Mouse (Mus musculus) MEL (cell line): ENCODE data around the gene Ndufaf8. TPM values are rescaled to one million over a fixed set of nuclear protein-coding genes. Genes with fewer than 3 reads are reported as not detected.

Experiments
- DNase-seq: peaks from one replicate; pipeline ENCODE4 v3.0.0; 2011; ENCODE audit warnings: low read depth, low spot score
- H3K27ac ChIP-seq: 2 replicates; pipeline ENCODE4 v1.5.1; 2012; ENCODE audit warnings: low read depth, mild to moderate bottlenecking, control low read depth, low read length, moderate library complexity; ENCODE audit not compliant: control insufficient read depth
- H3K27me3 ChIP-seq, 2 experiments: fragments of 150-350 bp in 1 of 2; sonication (generic) in 1 of 2; 2 replicates each; pipeline ENCODE4 v1.6.1; 2012; ENCODE audit warnings: low read length in 2 of 2, mild to moderate bottlenecking in 2 of 2, improper control_type of control experiment in 1 of 2, moderate library complexity in 1 of 2; ENCODE audit not compliant: insufficient read depth in 2 of 2, control insufficient read depth in 1 of 2
- H3K36me3 ChIP-seq, 2 experiments: 2 replicates each; pipeline ENCODE4 v1.6.1; 2012 to 2014; ENCODE audit warnings: low read length in 2 of 2, improper control_type of control experiment in 1 of 2, inconsistent platforms in 1 of 2, mild to moderate bottlenecking in 1 of 2; ENCODE audit not compliant: insufficient read depth in 2 of 2, control insufficient read depth in 1 of 2
- H3K4me1 ChIP-seq, 2 experiments: fragments of 150-350 bp in 1 of 2; sonication (generic) in 1 of 2; 2 replicates each; pipeline ENCODE4 v1.6.1; 2012; ENCODE audit warnings: low read length in 2 of 2, improper control_type of control experiment in 1 of 2, mild to moderate bottlenecking in 1 of 2; ENCODE audit not compliant: insufficient read depth in 2 of 2, control insufficient read depth in 1 of 2
- H3K4me3 ChIP-seq, 2 experiments: fragments of 150-350 bp in 1 of 2; sonication (generic) in 1 of 2; 2 replicates each; pipeline ENCODE4 v1.5.1; 2012; ENCODE audit warnings: low read depth in 2 of 2, low read length in 2 of 2, mild to moderate bottlenecking in 2 of 2, moderate library complexity in 2 of 2, control low read depth in 1 of 2, improper control_type of control experiment in 1 of 2; ENCODE audit not compliant: control insufficient read depth in 1 of 2, insufficient read depth in 1 of 2
- H3K79me2 ChIP-seq: 2 replicates; pipeline ENCODE4 v1.6.1; 2012; ENCODE audit warnings: mild to moderate bottlenecking, low read length, moderate library complexity; ENCODE audit not compliant: control insufficient read depth, poor library complexity, insufficient read depth
- H3K9ac ChIP-seq: 2 replicates; pipeline ENCODE4 v1.6.1; 2012; ENCODE audit warnings: low read depth, mild to moderate bottlenecking, control low read depth, low read length, moderate library complexity; ENCODE audit not compliant: control insufficient read depth, poor library complexity, severe bottlenecking
- H3K9me3 ChIP-seq: fragments of 150-350 bp; sonication (generic); replicated peaks from 2 replicates; pipeline ENCODE4 v1.6.1; 2012; ENCODE audit warnings: mild to moderate bottlenecking, low read length, improper control_type of control experiment, moderate library complexity; ENCODE audit not compliant: insufficient read depth
- CTCF ChIP-seq, 3 experiments: IDR thresholded peaks in 2 of 3; conservative IDR thresholded peaks in 1 of 3; 2 replicates each; pipeline ENCODE4 v1.5.1; 2011 to 2012; ENCODE audit warnings: low read length in 3 of 3, low read depth in 2 of 3, mild to moderate bottlenecking in 2 of 3, improper control_type of control experiment in 1 of 3, inconsistent platforms in 1 of 3, mixed read lengths in 1 of 3, moderate library complexity in 1 of 3; ENCODE audit not compliant: control insufficient read depth in 1 of 3, insufficient read depth in 1 of 3, poor library complexity in 1 of 3, severe bottlenecking in 1 of 3
- E2F4 ChIP-seq: IDR thresholded peaks from 2 replicates; pipeline ENCODE4 v1.6.1; 2011; ENCODE audit warnings: low read depth, low read length, improper control_type of control experiment, borderline replicate concordance
- ELF1 ChIP-seq: IDR thresholded peaks from 2 replicates; pipeline ENCODE4 v1.6.1; 2014; ENCODE audit warnings: low read depth, mild to moderate bottlenecking, inconsistent platforms, low read length, improper control_type of control experiment, moderate library complexity
- ETS1 ChIP-seq: IDR thresholded peaks from 2 replicates; pipeline ENCODE4 v1.6.1; 2012; ENCODE audit warnings: low read depth, mild to moderate bottlenecking, inconsistent platforms, low read length, improper control_type of control experiment, moderate library complexity
- GABPA ChIP-seq: IDR thresholded peaks from 2 replicates; pipeline ENCODE4 v1.6.1; 2012; ENCODE audit warnings: low read depth, mild to moderate bottlenecking, inconsistent platforms, low read length, improper control_type of control experiment, moderate library complexity
- HCFC1 ChIP-seq: IDR thresholded peaks from 2 replicates; pipeline ENCODE4 v1.6.1; 2012; ENCODE audit warnings: low read depth, mild to moderate bottlenecking, inconsistent platforms, low read length, improper control_type of control experiment, moderate library complexity
- JUND ChIP-seq: IDR thresholded peaks from 2 replicates; pipeline ENCODE4 v1.6.1; 2011; ENCODE audit warnings: low read depth, mild to moderate bottlenecking, improper control_type of control experiment, low read length
- KAT2A ChIP-seq: conservative IDR thresholded peaks from 2 replicates; pipeline ENCODE4 v1.6.1; 2012; ENCODE audit warnings: low read depth, low read length, improper control_type of control experiment, inconsistent platforms
- MAFK ChIP-seq: IDR thresholded peaks from 2 replicates; pipeline ENCODE4 v1.6.1; 2011; ENCODE audit warnings: low read depth, mild to moderate bottlenecking, low read length, improper control_type of control experiment, borderline replicate concordance
- MAZ ChIP-seq: IDR thresholded peaks from 2 replicates; pipeline ENCODE4 v1.6.1; 2012; ENCODE audit warnings: low read depth, mild to moderate bottlenecking, inconsistent platforms, low read length, improper control_type of control experiment
- MXI1 ChIP-seq: IDR thresholded peaks from 2 replicates; pipeline ENCODE4 v1.6.1; 2011; ENCODE audit warnings: mild to moderate bottlenecking, low read depth, low read length, improper control_type of control experiment
- MYB ChIP-seq: IDR thresholded peaks from 2 replicates; pipeline ENCODE4 v1.6.1; 2011; ENCODE audit warnings: mild to moderate bottlenecking, low read depth, low read length, improper control_type of control experiment
- POLR2A ChIP-seq, 2 experiments: IDR thresholded peaks; 2 replicates each; pipeline ENCODE4 v1.6.1; 2011 to 2012; ENCODE audit warnings: low read length in 2 of 2, mild to moderate bottlenecking in 2 of 2, control low read depth in 1 of 2, improper control_type of control experiment in 1 of 2, low read depth in 1 of 2, moderate library complexity in 1 of 2; ENCODE audit not compliant: control insufficient read depth in 1 of 2, insufficient read depth in 1 of 2, poor library complexity in 1 of 2
- POLR2AphosphoS2 ChIP-seq: IDR thresholded peaks from 2 replicates; pipeline ENCODE4 v1.6.1; 2011; ENCODE audit warnings: low read length, improper control_type of control experiment
- POLR2AphosphoS5 ChIP-seq: IDR thresholded peaks from 2 replicates; pipeline ENCODE4 v1.6.1; 2012; ENCODE audit warnings: low read depth, borderline replicate concordance, mild to moderate bottlenecking, inconsistent platforms, low read length, moderate library complexity, mixed read lengths
- RAD21 ChIP-seq: IDR thresholded peaks from 2 replicates; pipeline ENCODE4 v1.6.1; 2011; ENCODE audit warnings: mild to moderate bottlenecking, low read depth, low read length, improper control_type of control experiment
- RCOR1 ChIP-seq: IDR thresholded peaks from 2 replicates; pipeline ENCODE4 v1.6.1; 2012; ENCODE audit warnings: low read depth, mild to moderate bottlenecking, inconsistent platforms, low read length, improper control_type of control experiment
- SIN3A ChIP-seq: IDR thresholded peaks from 2 replicates; pipeline ENCODE4 v1.6.1; 2012; ENCODE audit warnings: low read length, improper control_type of control experiment, inconsistent platforms
- SMC3 ChIP-seq: IDR thresholded peaks from 2 replicates; pipeline ENCODE4 v1.6.1; 2011; ENCODE audit warnings: low read depth, low read length, improper control_type of control experiment
- TAL1 ChIP-seq: IDR thresholded peaks from 2 replicates; pipeline ENCODE4 v1.6.1; 2012; ENCODE audit warnings: mild to moderate bottlenecking, inconsistent platforms, low read length, moderate library complexity, mixed read lengths
- TBP ChIP-seq: IDR thresholded peaks from 2 replicates; pipeline ENCODE4 v1.8.0; 2011; ENCODE audit warnings: low read depth, low read length, improper control_type of control experiment
- TCF12 ChIP-seq: IDR thresholded peaks from 2 replicates; pipeline ENCODE4 v1.6.1; 2014; ENCODE audit warnings: low read depth, mild to moderate bottlenecking, inconsistent platforms, low read length, improper control_type of control experiment, moderate library complexity
- UBTF ChIP-seq: IDR thresholded peaks from 2 replicates; pipeline ENCODE4 v1.6.1; 2012; ENCODE audit warnings: low read depth, mild to moderate bottlenecking, inconsistent platforms, low read length, improper control_type of control experiment, moderate library complexity, borderline replicate concordance; ENCODE audit not compliant: insufficient read depth
- USF1 ChIP-seq: IDR thresholded peaks from 2 replicates; pipeline ENCODE4 v1.6.1; 2014; ENCODE audit warnings: low read depth, mild to moderate bottlenecking, inconsistent platforms, low read length, improper control_type of control experiment, moderate library complexity
- USF2 ChIP-seq, 2 experiments: IDR thresholded peaks; 2 replicates each; pipeline ENCODE4 v1.6.1; 2011 to 2012; ENCODE audit warnings: improper control_type of control experiment in 2 of 2, low read length in 2 of 2, borderline replicate concordance in 1 of 2, inconsistent platforms in 1 of 2, low read depth in 1 of 2, mild to moderate bottlenecking in 1 of 2; ENCODE audit not compliant: insufficient read depth in 1 of 2
- ZC3H11A ChIP-seq: IDR thresholded peaks from 2 replicates; pipeline ENCODE4 v1.6.1; 2012; ENCODE audit warnings: low read depth, mild to moderate bottlenecking, inconsistent platforms, low read length, improper control_type of control experiment
- ZNF384 ChIP-seq: IDR thresholded peaks from 2 replicates; pipeline ENCODE4 v1.6.1; 2012; ENCODE audit warnings: low read depth, mild to moderate bottlenecking, inconsistent platforms, low read length, improper control_type of control experiment
- polyA plus RNA-seq, 2 experiments: library from polyadenylated mRNA; stranded (reverse) in 1 of 2; unstranded in 1 of 2; fragments of >175 nt in 1 of 2; fragments of >200 nt in 1 of 2; gene quantifications; 2 replicates each; pipeline versions ENCODE4 v1.2.1 to v1.2.4; 2012; ENCODE audit warnings: low replicate concordance in 2 of 2, low read depth in 1 of 2; ENCODE audit not compliant: insufficient read length in 2 of 2, insufficient read depth in 1 of 2, missing spikeins in 1 of 2
- total RNA-seq: library from RNA; depleted of rRNA; stranded (reverse); fragments of 300-350 nt; gene quantifications from 2 replicates; pipeline ENCODE4 v1.2.3, GENCODE M21; 2012

The Ndufaf8 gene
- total and polyA plus RNA-seq, 3 experiments, result 77.6 to 120 TPM; not detected in 1

- Histone ChIP-seq H3K36me3 (no peaks in the 10 kb centered on the region), H3K79me2 (no peaks in the 10 kb centered on the region), H3K4me3 (no peak overlapping the region), H3K9ac (no peak overlapping the region), H3K27me3 (no peaks in the 10 kb centered on the region), H3K4me1 (no peaks in the 10 kb centered on the region; a peak in 1 of 4 replicates), H3K27ac (no peak overlapping the region), H3K9me3 (no peaks in the 10 kb centered on the region)
- DNase-seq, result no peak
- TF ChIP-seq KAT2A, result no peak
- TF ChIP-seq POLR2AphosphoS2, result no peak
- no peak for TF ChIP-seq MAZ
- no peak for TF ChIP-seq TBP
- TF ChIP-seq HCFC1, result no peak
- no peak for TF ChIP-seq JUND
Observed at GRCm38 (mm10) chr11:120064668-120065040, 34.1 kb upstream of the Ndufaf8 start.

- peak; percentile 60 for DNase-seq
- no peak overlapping the region for H3K9ac ChIP-seq
Observed at GRCm38 (mm10) chr11:120065291-120065690, 33.4 kb upstream of the Ndufaf8 start.

More at GRCm38 (mm10) chr11:120065291-120065690, 33.4 kb upstream of the Ndufaf8 start:
- Histone ChIP-seq H3K36me3 (no peaks in the 10 kb centered on the region), H3K4me1 (no peaks in the 10 kb centered on the region; a peak in 1 of 4 replicates), H3K27me3 (no peaks in the 10 kb centered on the region), H3K4me3 (no peak overlapping the region), H3K9me3 (no peaks in the 10 kb centered on the region), H3K79me2 (no peaks in the 10 kb centered on the region), H3K27ac (no peak overlapping the region)
- TF ChIP-seq TBP (no peak), ELF1 (no peak), ETS1 (no peak), HCFC1 (no peak), GABPA (no peak), UBTF (no peak), TAL1 (no peak), RCOR1 (no peak), MXI1 (no peak), E2F4 (no peak), SIN3A (no peak), POLR2A (IDR thresholded peaks at IDR 0.05; ENCODE audit: control insufficient read depth in 1 of 2, insufficient read depth in 1 of 2, low read depth in 1 of 2, low read length in 2 of 2, poor library complexity in 1 of 2) (no peak), CTCF (IDR thresholded peaks at IDR 0.05 in 2 of 3, conservative IDR thresholded peaks at IDR 0.05 in 1 of 3; ENCODE audit: control insufficient read depth in 1 of 3, insufficient read depth in 1 of 3, low read depth in 2 of 3, low read length in 3 of 3, poor library complexity in 1 of 3, severe bottlenecking in 1 of 3) (peak; percentile 77 to 90 (median 90)), MAFK (no peak), MAZ (no peak), MYB (no peak), JUND (no peak), TCF12 (no peak), ZC3H11A (no peak), RAD21 (peak; percentile 45), POLR2AphosphoS5 (no peak), SMC3 (peak; percentile 70), USF2 (IDR thresholded peaks at IDR 0.05; ENCODE audit: borderline replicate concordance in 1 of 2, insufficient read depth in 1 of 2, low read depth in 1 of 2, low read length in 2 of 2) (no peak), USF1 (no peak), KAT2A (no peak), ZNF384 (no peak)
